Mouse (Mus musculus) kidney, postnatal 10 days (tissue): Measurements from ENCODE around the gene Eif2s3x.

Experiments used
- DNase-seq: peaks from one replicate; pipeline ENCODE4 v3.0.0; 2021; ENCODE audit warnings: mixed read lengths

Gene Eif2s3x

GRCm38 (mm10) chrX:94212597-94213321, at the start of gene Eif2s3x:
TSS of gene Eif2s3x (minus strand) at chrX:94212862.
- peak; percentile 86 for DNase-seq

- no peak for DNase-seq
Observed at GRCm38 (mm10) chrX:94235601-94236000, 22.9 kb upstream of the Eif2s3x start.

- DNase-seq: no peak
Observed at GRCm38 (mm10) chrX:94235190-94235555, 22.5 kb upstream of the Eif2s3x start.

GRCm38 (mm10) chrX:94234532-94235189, 22.0 kb upstream of the Eif2s3x start, which contains the start of gene Klhl15:
TSS of gene Klhl15 (plus strand) at chrX:94234599.
- peak; percentile 88 for DNase-seq

GRCm38 (mm10) chrX:94233936-94234531, 21.4 kb upstream of the Eif2s3x start:
- DNase-seq: no peak

- peak; percentile 16 for DNase-seq
Observed at GRCm38 (mm10) chrX:94233432-94233831, 20.8 kb upstream of the Eif2s3x start.

GRCm38 (mm10) chrX:94213384-94213783, 722 bp upstream of the Eif2s3x start:
- DNase-seq: no peak

GRCm38 (mm10) chrX:94212264-94212596, 432 bp downstream of the Eif2s3x start:
- DNase-seq: no peak

GRCm38 (mm10) chrX:94197789-94198188, 14.9 kb downstream of the Eif2s3x start:
- no peak for DNase-seq

- DNase-seq: peak; percentile 13
Observed at GRCm38 (mm10) chrX:94193901-94194300, 18.8 kb downstream of the Eif2s3x start.

GRCm38 (mm10) chrX:94185156-94185555, 27.5 kb downstream of the Eif2s3x start:
- DNase-seq: no peak

GRCm38 (mm10) chrX:94183814-94184213, 28.8 kb downstream of the Eif2s3x start:
- DNase-seq: no peak

- DNase-seq: peak; percentile 92
Observed at GRCm38 (mm10) chrX:94177715-94178340, 34.8 kb downstream of the Eif2s3x start.

- DNase-seq: no peak
Observed at GRCm38 (mm10) chrX:94169348-94169747, 43.3 kb downstream of the Eif2s3x start.

GRCm38 (mm10) chrX:94152251-94152830, 60.3 kb downstream of the Eif2s3x start:
- no peak for DNase-seq

- DNase-seq: no peak
Observed at GRCm38 (mm10) chrX:94150471-94150870, 62.2 kb downstream of the Eif2s3x start.

GRCm38 (mm10) chrX:94142004-94142771, 70.5 kb downstream of the Eif2s3x start:
- DNase-seq: no peak

- DNase-seq: no peak
Observed at GRCm38 (mm10) chrX:94140080-94140479, 72.6 kb downstream of the Eif2s3x start.
